Mouse (Mus musculus): ENCODE results near the gene Pno1. TPM values are rescaled to one million over a fixed set of nuclear protein-coding genes. Genes with fewer than 3 reads are reported as not detected.

The Pno1 gene
- polyA plus RNA-seq, 1 experiment from 2014 or later = 76.9 TPM

- H3K4me2 ChIP-seq (ENCODE audit: low read length) = no peak overlapping the region
- H3K4me3 ChIP-seq (replicated peaks; ENCODE audit: low read depth, low read length) = no peak overlapping the region
- WGBS = 81% methylated on average over 3 of the region's 3 CpGs
- ATAC-seq (replicated peaks; ENCODE audit: low FRiP score, low read depth) (no peak), DNase-seq (ENCODE audit: low spot score) (no peak)
- no peaks in the 10 kb centered on the region for H3K27me3 ChIP-seq (ENCODE audit: insufficient read depth, low read length)
- no peaks in the 10 kb centered on the region for H3K36me3 ChIP-seq (ENCODE audit: insufficient read depth, low read length)
- no peaks in the 10 kb centered on the region for H3K4me1 ChIP-seq (replicated peaks; ENCODE audit: insufficient read depth, low read length)
- no peak overlapping the region for H3K27ac ChIP-seq
- H3K9ac ChIP-seq (ENCODE audit: low read depth, low read length) = no peak overlapping the region
- TF ChIP-seq CTCF (IDR thresholded peaks at IDR 0.05; ENCODE audit: low read depth) = no peak
- no peaks in the 10 kb centered on the region for H3K9me3 ChIP-seq (replicated peaks; ENCODE audit: low read length)
These were observed 23.7 kb downstream of the Pno1 start for GRCm38 (mm10) chr11:17187649-17188048.

- ATAC-seq (replicated peaks; ENCODE audit: low FRiP score, low read depth) (no peak), DNase-seq (ENCODE audit: low spot score) (no peak)
- H3K36me3 ChIP-seq (ENCODE audit: insufficient read depth, low read length) = no peaks in the 10 kb centered on the region
- no peaks in the 10 kb centered on the region for H3K4me1 ChIP-seq (replicated peaks; ENCODE audit: insufficient read depth, low read length)
- no peak overlapping the region for H3K27ac ChIP-seq
- 94% methylated on average over 2 of the region's 2 CpGs for WGBS
- no peaks in the 10 kb centered on the region for H3K27me3 ChIP-seq (ENCODE audit: insufficient read depth, low read length)
- no peaks in the 10 kb centered on the region for H3K9me3 ChIP-seq (replicated peaks; ENCODE audit: low read length)
- no peak for TF ChIP-seq CTCF (IDR thresholded peaks at IDR 0.05; ENCODE audit: low read depth)
- H3K4me3 ChIP-seq (replicated peaks; ENCODE audit: low read depth, low read length) = no peak overlapping the region
- H3K9ac ChIP-seq (ENCODE audit: low read depth, low read length) = no peak overlapping the region
- H3K4me2 ChIP-seq (ENCODE audit: low read length) = no peak overlapping the region
These were observed 28.2 kb downstream of the Pno1 start for GRCm38 (mm10) chr11:17183165-17183564.

GRCm38 (mm10) chr11:17181807-17182206, 29.6 kb downstream of the Pno1 start, which contains the start of gene Wdr92:
TSS of gene Wdr92 (plus strand) at chr11:17182107.
- ATAC-seq (replicated peaks; ENCODE audit: low FRiP score, low read depth) (no peak), DNase-seq (ENCODE audit: low spot score) (no peak)
- H3K9ac ChIP-seq (ENCODE audit: low read depth, low read length) = no peak within 1 kb of the TSS
- no peaks in the 10 kb centered on the region for H3K27me3 ChIP-seq (ENCODE audit: insufficient read depth, low read length)
- no peak for TF ChIP-seq CTCF (IDR thresholded peaks at IDR 0.05; ENCODE audit: low read depth)
- 81% methylated on average over 3 of the region's 3 CpGs for WGBS
- no peaks in the 10 kb centered on the region for H3K9me3 ChIP-seq (replicated peaks; ENCODE audit: low read length)
- no peak within 1 kb of the TSS for H3K27ac ChIP-seq
- H3K4me1 ChIP-seq (replicated peaks; ENCODE audit: insufficient read depth, low read length) = no peaks in the 10 kb centered on the region
- no peaks in the 10 kb centered on the region for H3K36me3 ChIP-seq (ENCODE audit: insufficient read depth, low read length)
- H3K4me2 ChIP-seq (ENCODE audit: low read length) = no peak within 1 kb of the TSS
- no peak within 1 kb of the TSS for H3K4me3 ChIP-seq (replicated peaks; ENCODE audit: low read depth, low read length)

GRCm38 (mm10) chr11:17180753-17181152, 30.6 kb downstream of the Pno1 start:
- no peak for DNase-seq (ENCODE audit: low spot score)
- Histone ChIP-seq H3K4me1 (replicated peaks; ENCODE audit: insufficient read depth, low read length) (no peaks in the 10 kb centered on the region), H3K4me3 (replicated peaks; ENCODE audit: low read depth, low read length) (no peak overlapping the region), H3K4me2 (ENCODE audit: low read length) (no peak overlapping the region), H3K9me3 (replicated peaks; ENCODE audit: low read length) (no peaks in the 10 kb centered on the region), H3K27me3 (ENCODE audit: insufficient read depth, low read length) (no peaks in the 10 kb centered on the region), H3K27ac (no peak overlapping the region), H3K9ac (ENCODE audit: low read depth, low read length) (no peak overlapping the region), H3K36me3 (ENCODE audit: insufficient read depth, low read length) (no peaks in the 10 kb centered on the region)
- 75% methylated on average over 3 of the region's 3 CpGs for WGBS
- no peak for TF ChIP-seq CTCF (IDR thresholded peaks at IDR 0.05; ENCODE audit: low read depth)
- no peak for ATAC-seq (replicated peaks; ENCODE audit: low FRiP score, low read depth)

GRCm38 (mm10) chr11:17176638-17177037, 34.7 kb downstream of the Pno1 start:
- WGBS = 100% methylated on average over 1 of the region's 1 CpGs
- H3K4me1 ChIP-seq (replicated peaks; ENCODE audit: insufficient read depth, low read length) = no peaks in the 10 kb centered on the region
- no peaks in the 10 kb centered on the region for H3K36me3 ChIP-seq (ENCODE audit: insufficient read depth, low read length)
- no peaks in the 10 kb centered on the region for H3K9me3 ChIP-seq (replicated peaks; ENCODE audit: low read length)
- TF ChIP-seq CTCF (IDR thresholded peaks at IDR 0.05; ENCODE audit: low read depth) = no peak
- no peak overlapping the region for H3K4me3 ChIP-seq (replicated peaks; ENCODE audit: low read depth, low read length)
- H3K4me2 ChIP-seq (ENCODE audit: low read length) = no peak overlapping the region
- H3K9ac ChIP-seq (ENCODE audit: low read depth, low read length) = no peak overlapping the region
- ATAC-seq (replicated peaks; ENCODE audit: low FRiP score, low read depth) = no peak
- no peak overlapping the region for H3K27ac ChIP-seq
- DNase-seq (ENCODE audit: low spot score) = no peak
- no peaks in the 10 kb centered on the region for H3K27me3 ChIP-seq (ENCODE audit: insufficient read depth, low read length)

GRCm38 (mm10) chr11:17172300-17172699, 39.1 kb downstream of the Pno1 start:
- Histone ChIP-seq H3K9ac (ENCODE audit: low read depth, low read length) (no peak overlapping the region), H3K27me3 (ENCODE audit: insufficient read depth, low read length) (no peaks in the 10 kb centered on the region), H3K9me3 (replicated peaks; ENCODE audit: low read length) (no peaks in the 10 kb centered on the region), H3K4me3 (replicated peaks; ENCODE audit: low read depth, low read length) (no peak overlapping the region), H3K4me2 (ENCODE audit: low read length) (no peak overlapping the region), H3K4me1 (replicated peaks; ENCODE audit: insufficient read depth, low read length) (peaks cover 3% of the 10 kb centered on the region), H3K27ac (no peak overlapping the region), H3K36me3 (ENCODE audit: insufficient read depth, low read length) (no peaks in the 10 kb centered on the region)
- no peak for ATAC-seq (replicated peaks; ENCODE audit: low FRiP score, low read depth)
- 93% methylated on average over 4 of the region's 4 CpGs for WGBS
- TF ChIP-seq CTCF (IDR thresholded peaks at IDR 0.05; ENCODE audit: low read depth) = no peak
- no peak for DNase-seq (ENCODE audit: low spot score)

Data from kidney, postnatal 0 days (tissue).